Mouse (Mus musculus): Measurements from ENCODE around the gene Gpr183.

Gene Gpr183

DNA sequence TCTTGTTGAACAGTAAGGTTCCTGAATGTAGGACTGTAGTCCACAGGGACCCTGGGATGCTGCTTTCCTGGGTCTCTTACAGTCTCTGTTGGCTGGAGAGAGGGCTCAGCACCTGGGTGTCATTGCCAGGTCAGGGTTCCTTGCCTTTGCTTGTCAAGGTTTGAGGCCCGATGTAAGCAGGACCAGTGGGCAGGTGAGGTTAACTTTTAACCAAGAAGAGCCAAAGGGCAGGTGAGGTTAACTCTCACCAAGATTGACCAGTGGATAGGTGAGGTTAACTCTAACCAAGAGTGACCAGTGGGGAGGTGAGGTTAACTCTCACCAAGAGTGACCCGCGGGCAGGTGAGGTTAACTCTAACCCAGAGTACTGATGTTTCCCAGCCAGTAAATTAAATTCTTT is 24.3 kb upstream of the Gpr183 start:
- in situ Hi-C loops (cut with MboI, MseI), result no loop called here

DNA sequence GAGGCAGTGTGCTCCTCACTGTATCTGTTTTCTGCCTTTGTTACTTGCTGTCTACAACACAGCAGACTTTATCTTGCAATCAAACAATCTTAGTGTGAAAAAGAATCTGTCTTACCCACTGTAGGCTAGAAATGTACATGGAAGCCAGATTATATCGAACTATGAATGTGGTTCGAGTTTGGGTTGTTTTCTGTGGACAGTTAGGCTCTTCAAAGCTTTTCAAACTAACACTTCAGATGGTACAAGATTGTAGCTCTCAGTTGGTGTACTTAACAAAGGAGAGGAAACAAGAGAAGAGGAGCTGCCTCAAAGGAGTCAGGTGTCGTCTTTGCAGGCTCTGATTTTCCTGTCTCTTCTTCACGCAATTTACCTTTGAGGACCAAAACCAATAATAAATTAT is 22.7 kb upstream of the Gpr183 start:
- in situ Hi-C loops (cut with MboI, MseI), result no loop called here

DNA sequence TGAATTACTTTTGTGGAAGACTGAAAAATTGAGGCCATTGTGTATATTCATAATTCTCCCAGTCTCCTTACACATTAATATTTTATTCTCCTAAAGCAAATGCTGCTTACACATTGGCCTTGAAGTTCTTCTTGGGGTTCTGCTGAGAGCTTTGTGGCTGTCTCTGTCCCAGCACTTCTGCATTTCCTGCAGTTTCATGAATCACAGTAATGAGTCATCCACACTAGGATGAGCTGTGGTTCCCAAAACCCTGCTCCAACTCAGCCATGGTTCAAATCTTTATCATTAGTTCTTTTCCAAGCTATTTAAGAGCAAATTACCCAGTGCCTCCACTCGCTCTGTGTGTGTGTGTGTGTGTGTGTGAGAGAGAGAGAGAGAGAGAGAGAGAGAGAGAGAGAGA is 22.3 kb upstream of the Gpr183 start:
- in situ Hi-C loops (cut with MboI, MseI), result no loop called here

DNA sequence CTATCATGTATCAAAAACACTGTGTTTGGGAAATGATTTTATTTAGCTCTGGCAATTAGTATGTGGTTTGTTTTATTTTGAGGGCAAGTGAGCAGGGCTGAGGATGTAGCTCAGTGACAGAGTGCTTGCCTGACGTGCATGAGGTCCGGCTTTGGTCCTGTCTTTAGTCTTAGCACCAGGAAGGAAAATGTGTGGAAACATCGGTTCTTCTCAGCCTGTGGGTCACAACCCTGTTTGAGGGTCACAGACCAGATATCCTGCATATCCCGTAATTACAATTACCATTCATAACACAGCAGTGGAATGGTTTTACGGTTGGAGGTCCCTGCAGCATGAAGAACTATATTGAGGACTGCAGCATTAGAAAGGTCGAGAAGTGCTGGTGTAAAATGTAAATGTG is 21.0 kb upstream of the Gpr183 start:
- in situ Hi-C loops (cut with MboI, MseI), result no loop called here

DNA sequence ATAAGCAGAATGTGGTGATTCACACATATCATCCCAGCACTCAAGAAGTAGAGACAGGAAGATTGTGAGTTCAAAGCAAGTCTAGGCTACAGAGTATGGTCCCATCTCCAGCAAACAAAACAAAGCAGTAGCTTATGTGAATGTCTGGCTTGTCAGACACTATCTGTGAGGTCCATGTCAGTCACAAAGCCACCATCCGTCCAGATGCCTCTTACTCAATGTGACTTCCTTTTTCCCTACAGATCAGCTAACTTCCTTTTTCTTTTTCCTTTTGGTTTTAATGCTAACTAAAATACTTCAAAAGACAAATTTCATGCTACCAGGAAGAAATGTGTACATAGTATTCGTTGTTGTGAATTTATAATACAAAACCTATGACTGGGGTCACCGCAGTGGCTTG is 20.5 kb upstream of the Gpr183 start:
- in situ Hi-C loops (cut with MboI, MseI), result no loop called here

DNA sequence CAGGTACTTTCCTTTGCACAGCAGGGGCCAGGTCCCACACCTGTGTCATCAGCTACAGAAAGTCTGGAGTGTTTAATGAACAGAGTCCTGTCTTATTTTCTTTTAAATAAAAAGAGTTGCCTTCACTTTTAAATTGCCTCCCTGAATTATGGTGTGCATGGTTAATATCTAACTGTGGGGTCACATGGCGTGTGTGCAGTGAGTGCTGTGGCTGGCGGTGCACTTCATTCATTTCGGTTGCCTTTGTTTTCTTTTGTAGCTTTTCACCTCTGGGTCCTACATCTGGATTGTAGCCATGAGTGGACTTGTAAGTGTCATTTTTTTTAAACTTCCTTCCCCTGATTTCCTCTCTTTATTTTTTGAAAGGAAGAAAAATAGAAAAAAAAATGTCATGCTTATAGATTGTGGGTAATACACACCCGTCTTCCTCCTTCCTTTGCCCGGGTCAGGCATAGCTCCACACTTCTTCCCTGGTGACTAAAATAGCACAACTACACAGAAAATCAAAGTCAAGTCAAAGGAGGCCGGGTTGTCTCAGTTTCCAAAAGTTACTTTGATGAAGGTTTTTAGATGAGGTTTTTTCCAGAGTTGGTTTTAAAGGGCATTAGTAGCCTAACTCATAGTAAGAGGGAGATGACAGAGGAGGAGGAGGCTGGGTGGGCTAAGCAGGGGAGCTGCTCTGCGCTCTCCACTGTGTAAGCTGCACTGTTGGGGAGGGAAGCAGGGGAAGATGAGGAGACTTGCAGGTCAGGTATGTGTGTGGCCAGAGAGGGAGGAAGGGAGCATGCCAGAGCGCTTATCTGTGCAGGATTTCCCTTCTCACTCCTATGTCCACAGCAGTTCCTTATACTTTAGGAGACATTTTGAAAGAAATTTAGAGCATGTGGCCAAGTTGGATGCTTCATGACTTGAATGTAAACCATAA is 18.3 kb upstream of the Gpr183 start:
- in situ Hi-C loops (cut with MboI, MseI), result no loop called here

DNA sequence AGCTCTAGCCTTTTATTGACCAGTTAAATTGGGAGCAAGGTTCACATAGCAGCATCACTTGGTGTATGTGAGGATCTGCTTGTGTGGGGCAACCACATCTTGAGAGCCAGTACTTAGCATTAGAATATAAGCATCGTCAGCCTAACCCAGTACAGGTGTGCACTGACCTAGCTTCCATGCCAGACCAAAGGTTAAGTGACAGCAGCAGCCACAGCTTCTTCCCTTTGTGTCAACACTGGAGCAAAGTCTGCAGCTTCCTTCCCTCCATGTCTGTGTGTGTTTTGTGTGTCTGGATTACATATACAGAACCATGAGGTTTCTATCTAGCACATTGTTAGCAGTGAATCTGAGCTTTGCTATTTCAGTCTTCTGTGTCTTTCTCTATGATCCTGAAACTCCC is 16.5 kb upstream of the Gpr183 start:
- in situ Hi-C loops (cut with MboI, MseI), result no loop called here

DNA sequence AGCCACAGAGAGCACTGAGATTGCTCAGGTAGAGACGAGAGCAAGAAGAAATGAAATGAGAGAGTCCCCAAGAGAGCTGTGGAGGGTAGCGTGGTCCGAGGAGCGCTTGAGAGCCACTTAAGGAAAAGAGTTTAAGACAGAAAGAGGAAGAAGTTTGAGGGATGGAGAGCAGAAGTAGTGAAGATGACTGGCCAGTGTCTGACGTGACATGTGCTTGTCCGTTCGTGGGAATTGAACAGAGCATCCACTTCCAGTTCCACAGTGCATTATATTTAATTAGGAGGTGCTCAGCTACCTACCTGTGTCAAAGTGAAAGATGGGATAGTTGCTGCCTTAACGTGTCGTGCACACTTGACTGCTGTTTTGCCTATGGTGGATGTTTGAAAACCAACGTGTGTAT is 8.1 kb upstream of the Gpr183 start:
- in situ Hi-C loops (cut with MboI, MseI), result no loop called here

DNA sequence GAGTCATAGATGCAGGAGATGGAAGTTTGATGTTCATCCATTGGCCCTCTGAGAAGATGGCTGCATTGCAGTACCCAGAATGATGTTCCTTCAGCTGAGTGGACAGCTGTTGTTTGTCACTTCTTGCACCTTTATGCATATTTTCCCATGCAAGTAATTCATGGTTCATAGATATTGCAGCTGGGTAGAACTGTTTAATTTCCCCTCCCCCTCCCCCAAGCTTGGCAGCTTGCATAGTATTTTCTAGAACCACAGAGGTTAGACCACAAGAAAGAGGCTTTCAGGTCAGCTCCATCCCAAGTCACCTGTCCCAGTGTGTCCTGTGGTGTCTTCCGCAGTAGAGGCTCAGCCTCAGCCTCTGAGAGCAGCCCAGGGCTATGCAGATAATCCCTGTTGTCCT is 5.4 kb upstream of the Gpr183 start:
- in situ Hi-C loops (cut with MboI, MseI), result no loop called here

DNA sequence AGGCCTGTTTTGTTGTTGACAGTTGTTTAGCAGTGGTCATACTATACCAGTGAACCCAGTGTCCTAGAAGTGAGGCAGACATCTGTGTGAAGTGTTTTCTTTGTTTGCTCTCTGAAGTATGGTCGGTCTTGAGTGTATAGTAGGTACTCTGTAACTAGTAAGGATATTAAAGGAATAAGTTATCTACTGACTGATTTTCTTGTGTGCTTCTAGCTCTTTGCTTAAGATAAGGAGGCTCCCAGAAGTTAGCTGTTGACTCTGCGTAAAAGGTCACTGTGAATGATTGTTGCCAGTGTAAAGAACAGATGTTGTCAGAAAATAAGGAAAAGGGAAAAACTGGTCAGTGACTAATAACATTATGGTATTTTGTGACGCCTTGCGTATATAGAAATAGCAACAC is 2.1 kb upstream of the Gpr183 start:
- in situ Hi-C loops (cut with MboI, MseI), result loop anchor here (5.0 kb wide), 1 partner anchor 35 kb away; no protein-coding TSS in a partner anchor

DNA sequence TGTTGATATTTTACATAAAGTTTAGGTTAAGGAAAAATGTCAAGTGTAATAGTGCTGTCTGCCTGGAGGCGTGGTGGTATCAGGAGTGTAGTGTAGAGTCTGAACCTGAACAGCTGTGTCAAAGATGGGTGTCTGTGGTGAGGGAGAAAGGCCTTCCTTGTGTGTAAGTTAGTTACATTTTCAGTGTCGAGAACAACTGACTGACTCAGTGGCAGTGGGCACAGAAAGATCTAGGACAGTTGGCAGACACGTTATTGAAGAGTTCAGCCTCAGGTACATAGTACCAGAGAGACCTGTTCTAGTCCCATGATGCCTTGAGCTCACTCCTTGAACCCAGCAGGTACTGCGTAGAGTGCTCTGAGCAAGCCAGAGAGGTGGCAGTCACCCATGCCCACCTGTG is 466 bp upstream of the Gpr183 start:
- in situ Hi-C loops (cut with MboI, MseI), result loop anchor here (5.0 kb wide), 1 partner anchor 33 kb away; no protein-coding TSS in a partner anchor

DNA sequence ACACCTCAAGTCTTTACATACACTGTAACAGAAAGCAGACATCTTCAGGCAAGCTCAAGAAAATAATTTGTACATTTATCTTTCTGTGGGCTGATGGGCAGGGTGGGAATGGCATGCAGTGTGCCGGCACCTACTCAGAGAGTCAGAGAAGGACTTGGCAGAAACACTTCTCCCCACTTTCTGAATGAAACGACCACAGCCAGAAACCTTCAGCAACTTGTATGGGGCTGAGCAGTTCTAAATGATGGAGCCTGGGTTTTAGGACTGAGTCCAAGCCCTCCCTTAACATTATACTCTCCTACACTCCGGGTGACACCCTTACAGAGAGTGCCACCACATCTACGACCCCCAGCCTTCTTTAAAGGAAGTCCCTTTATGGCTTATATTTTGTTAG is 1.1 kb downstream of the Gpr183 start:
- in situ Hi-C loops (cut with MboI, MseI), result loop anchor here (5.0 kb wide), 1 partner anchor 98 kb away; no protein-coding TSS in a partner anchor

DNA sequence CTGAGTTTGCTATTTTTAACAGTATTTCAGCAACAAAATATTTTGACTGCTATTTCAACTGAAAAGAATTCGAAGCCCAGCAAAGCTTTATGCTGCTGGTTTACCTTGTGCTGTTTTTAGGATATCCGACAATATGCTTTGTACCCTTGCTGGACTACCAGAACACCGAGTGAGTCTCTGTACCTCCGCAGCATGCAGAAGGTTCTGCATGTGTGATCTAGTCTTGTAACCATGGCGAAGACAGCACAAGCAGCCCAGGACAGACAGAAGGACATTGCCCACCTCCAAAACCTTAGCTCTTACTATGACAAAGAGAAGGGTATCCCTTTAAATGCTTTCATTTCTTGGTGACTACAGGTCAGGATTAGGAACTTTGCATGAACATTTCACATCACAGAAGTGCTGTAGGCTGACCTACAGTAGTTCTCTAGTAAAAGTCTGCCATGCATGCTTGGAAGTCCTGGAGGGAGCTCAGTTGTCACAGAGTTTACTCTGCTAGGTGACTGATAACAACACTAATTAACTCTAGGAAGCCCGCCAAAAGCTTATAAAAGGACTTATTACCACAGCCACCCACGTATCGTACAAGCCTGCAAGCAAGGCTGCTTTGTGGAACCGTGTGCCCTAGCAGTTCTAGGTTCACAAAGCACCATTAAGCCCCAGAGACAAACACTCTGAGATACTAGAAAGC is 1.6 kb downstream of the Gpr183 start:
- in situ Hi-C loops (cut with MboI, MseI), result loop anchor here (5.0 kb wide), 1 partner anchor 99 kb away; no protein-coding TSS in a partner anchor

DNA sequence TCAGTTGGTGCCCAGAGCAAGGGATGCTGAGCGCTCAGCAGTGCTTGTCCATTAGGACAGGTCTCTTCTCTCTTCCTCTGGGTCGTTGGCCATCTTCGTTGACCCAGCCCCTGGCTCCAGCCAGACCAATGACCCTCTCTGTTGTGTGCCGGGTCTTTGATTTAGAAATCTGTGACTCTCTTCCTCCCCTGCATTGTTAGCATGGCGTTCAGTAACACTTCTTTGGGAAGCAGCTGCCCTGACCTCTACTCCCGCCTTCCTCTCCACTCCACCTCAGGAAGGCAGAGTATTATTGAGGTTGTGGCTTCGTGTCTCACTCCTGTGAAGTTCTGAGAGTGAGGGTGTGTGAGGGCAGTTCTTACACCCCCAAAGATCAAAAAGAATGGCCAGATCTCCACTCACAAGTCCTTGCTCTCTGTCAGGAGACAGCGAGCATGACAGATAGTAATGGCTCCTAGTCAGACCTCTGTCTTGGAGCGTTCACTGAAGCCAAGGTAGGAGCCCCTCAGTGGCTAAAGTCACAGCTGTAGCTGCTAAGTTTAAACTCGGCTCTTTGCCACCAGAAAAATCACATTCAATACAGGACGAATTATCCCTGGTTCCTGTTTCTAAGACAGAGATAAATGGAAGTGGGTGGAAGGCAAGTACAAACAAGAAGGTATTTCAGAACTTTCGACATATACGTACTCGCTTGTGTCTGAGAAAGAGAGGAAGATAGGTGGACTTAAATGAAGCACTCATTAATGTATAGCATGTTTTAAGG is 2.7 kb downstream of the Gpr183 start:
- in situ Hi-C loops (cut with MboI, MseI), result loop anchor here (5.0 kb wide), 1 partner anchor 100 kb away; no protein-coding TSS in a partner anchor

DNA sequence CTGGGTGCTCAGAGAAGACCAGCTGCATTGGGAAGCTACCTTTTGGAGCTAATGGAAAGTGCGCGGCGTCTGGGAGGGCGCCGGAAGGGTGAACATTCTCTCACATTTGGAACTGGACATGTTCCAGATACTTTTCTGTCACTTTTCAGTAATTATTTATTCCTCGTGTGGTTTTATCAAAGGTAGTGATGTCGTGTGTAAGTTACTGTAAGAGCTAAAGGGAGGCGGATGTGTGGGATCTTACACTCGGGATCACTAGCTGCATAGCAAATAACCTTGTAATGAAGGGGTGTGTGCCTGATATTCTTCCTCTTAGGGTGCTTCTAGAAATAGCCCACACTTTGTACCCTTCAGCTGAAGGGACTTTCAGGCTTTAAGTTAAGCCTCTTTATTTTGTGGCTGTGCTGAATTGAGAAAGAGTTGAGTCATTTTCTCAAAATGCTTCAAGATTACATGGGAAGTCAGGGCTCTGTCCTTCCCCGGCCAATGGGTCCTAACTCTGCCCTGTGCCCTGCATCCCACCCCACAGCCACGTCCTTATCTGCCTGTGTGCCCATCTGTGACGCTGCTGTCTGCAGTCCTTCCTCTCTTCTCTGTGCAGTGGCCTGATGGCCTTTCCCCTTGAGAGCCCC is 3.4 kb downstream of the Gpr183 start:
- in situ Hi-C loops (cut with MboI, MseI), result loop anchor here (5.0 kb wide), 1 partner anchor 101 kb away; no protein-coding TSS in a partner anchor

DNA sequence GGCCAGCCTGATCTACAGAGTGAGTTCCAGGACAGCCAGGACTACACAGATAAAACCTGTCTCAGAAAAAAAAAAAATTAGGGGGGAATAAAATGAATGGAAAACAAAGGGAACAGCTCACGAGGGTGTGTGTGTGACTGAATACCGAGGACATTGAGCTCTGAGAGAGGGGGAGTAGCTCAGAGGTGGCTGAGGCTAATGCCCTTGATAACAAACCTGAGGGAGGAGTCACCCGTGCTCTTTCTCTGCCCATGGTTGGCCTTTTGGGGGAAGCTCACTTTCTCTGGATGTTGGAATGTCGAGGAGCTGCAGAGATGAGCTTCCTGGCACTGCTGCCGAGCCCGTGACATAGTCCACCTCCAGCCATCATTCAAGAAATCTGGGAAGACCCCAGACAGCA is 4.0 kb downstream of the Gpr183 start:
- in situ Hi-C loops (cut with MboI, MseI), result loop anchor here (5.0 kb wide), 1 partner anchor 101 kb away; no protein-coding TSS in a partner anchor

DNA sequence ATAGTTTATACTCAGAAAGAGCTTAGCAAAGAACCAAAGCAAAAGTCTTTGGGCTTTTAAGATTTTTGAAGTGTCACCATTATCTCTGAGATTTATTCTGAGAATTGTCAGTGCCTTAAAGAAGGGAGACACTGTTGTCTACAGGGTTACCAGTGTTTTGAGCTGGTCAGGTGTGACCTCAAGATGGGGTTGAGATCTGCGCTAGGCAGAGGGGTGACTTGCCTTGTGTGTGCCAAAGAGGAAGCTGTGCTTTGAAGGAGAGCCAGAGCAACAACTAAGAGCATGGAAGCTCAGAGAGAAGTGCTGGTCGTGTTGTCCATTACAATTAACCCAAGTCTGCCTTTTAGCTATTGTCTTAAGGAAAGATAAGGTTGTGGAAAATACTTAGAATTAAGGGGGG is 4.5 kb downstream of the Gpr183 start:
- in situ Hi-C loops (cut with MboI, MseI), result loop anchor here (5.0 kb wide), 1 partner anchor 102 kb away; no protein-coding TSS in a partner anchor

DNA sequence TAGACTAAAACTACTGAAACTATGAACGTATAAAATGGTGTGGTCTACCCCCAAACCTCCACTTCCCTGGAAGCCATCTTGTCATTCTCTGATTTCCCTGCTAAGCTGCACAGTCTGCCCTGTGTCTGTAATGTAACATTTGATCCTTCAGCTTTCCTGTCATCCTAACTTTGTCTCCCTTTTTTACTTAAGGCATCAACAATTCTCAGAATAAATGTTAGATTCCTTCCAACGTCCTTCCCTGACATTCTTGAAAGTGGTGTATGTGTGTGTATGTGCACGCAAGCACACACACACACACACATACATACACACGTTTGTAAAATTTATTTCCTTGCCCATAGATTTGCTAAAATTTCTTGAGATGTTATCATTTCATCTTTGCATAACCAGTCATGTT is 5.0 kb downstream of the Gpr183 start:
- in situ Hi-C loops (cut with MboI, MseI), result loop anchor here (5.0 kb wide), 1 partner anchor 102 kb away; no protein-coding TSS in a partner anchor

DNA sequence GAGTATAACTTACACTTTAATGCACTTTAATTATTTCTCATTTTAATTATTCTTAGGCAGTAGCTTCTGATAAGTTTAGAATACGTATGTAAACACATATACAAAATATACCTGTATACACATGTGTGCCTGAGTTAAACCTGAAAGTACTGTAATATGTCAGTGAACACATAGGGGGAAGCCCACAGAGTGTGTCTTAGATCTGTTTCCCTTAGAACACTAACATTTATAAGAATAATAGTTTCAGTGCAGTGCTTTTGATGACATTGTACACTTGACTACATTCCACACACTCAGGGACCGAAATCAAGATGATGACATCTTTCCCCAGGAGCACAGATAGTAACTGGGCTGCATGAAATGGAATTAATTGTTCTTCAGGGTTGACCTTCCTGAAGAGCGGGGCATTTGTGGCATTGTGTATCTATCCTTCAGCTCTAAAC is 5.4 kb downstream of the Gpr183 start:
- in situ Hi-C loops (cut with MboI, MseI), result no loop called here

DNA sequence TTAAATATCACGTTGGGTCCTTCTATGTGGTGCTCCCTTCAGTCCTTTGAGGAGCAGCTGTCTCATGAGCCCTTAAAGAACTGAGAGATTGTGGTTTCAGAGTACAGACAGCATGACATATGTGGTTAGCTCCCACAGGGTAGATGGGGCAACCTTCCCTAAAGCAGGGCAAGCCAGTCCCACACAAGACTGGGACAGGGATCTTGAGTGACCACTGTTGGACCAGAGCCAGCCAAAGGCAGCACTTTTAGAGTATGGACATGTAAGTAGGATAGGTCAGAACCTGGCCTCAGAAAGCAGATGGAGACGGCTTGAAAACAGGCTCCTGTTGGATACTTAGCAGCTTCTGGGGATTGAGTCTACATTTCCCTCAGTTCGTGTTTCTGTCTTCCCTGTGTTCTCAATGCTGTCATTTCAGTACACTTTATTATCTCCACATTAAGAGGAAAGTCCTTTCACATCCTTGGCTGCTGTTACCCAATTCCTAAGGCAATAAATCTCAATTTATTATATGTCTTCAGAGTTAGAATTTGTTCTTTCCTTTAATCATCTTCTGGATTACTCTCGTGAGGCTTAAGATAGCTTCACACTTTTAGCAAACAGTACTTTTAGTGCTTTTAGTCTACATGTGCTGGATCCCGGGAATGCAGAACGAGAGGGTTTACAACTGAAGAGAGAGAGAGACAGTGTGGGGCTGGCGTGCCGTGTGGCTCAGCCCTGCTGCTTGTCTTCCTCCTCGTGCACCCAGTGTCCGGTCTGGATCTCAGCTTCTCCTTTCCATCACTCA is 6.1 kb downstream of the Gpr183 start:
- in situ Hi-C loops (cut with MboI, MseI), result no loop called here

Data from T-helper 2 cell (primary cell).